Mouse (Mus musculus) liver, embryonic 15.5 days (tissue): ENCODE measurements at regions not wholly inside any gene's neighbourhood (a gene's known extent, or its start where the extent isn't known, plus 50 kb on each side); places are given as distances from the start of the nearest gene placed in this dataset.

Experiments used
- ATAC-seq: fragments of 200-750 bp; cut with Nextera tagmentation; 2 replicates; pipeline ENCODE4 v1.8.0; 2017; ENCODE audit warnings: moderate number of reproducible peaks, mild to moderate bottlenecking, moderate library complexity; ENCODE audit not compliant: insufficient read depth
- H3K27ac ChIP-seq: fragments of 300-500 bp; sonication (generic); replicated peaks from 2 replicates; pipeline ENCODE4 v1.5.1; 2015; ENCODE audit warnings: mild to moderate bottlenecking, inconsistent platforms
- H3K27me3 ChIP-seq: fragments of 300-500 bp; sonication (generic); 2 replicates; pipeline ENCODE4 v1.6.1; 2015; ENCODE audit warnings: mild to moderate bottlenecking, inconsistent platforms
- H3K36me3 ChIP-seq: fragments of 300-500 bp; sonication (generic); replicated peaks from 2 replicates; pipeline ENCODE4 v1.6.1; 2015; ENCODE audit warnings: moderate library complexity, mild to moderate bottlenecking, inconsistent platforms
- H3K4me1 ChIP-seq: fragments of 300-500 bp; sonication (generic); replicated peaks from 2 replicates; pipeline ENCODE4 v1.6.1; 2015; ENCODE audit warnings: inconsistent platforms
- H3K4me2 ChIP-seq: fragments of 300-500 bp; sonication (generic); 2 replicates; pipeline ENCODE4 v1.6.1; 2015; ENCODE audit warnings: moderate library complexity, mild to moderate bottlenecking, inconsistent platforms
- H3K4me3 ChIP-seq: fragments of 300-500 bp; sonication (generic); replicated peaks from 2 replicates; pipeline ENCODE4 v1.5.1; 2015; ENCODE audit warnings: mild to moderate bottlenecking, inconsistent platforms
- H3K9ac ChIP-seq: fragments of 300-500 bp; sonication (generic); 2 replicates; pipeline ENCODE4 v1.6.1; 2015; ENCODE audit warnings: moderate library complexity, mild to moderate bottlenecking, inconsistent platforms
- H3K9me3 ChIP-seq: fragments of 300-500 bp; sonication (generic); replicated peaks from 2 replicates; pipeline ENCODE4 v1.6.1; 2016; ENCODE audit warnings: inconsistent platforms
- WGBS: fragments of 180-500 bp; shearing (Covaris S2); methylation state at CpG from one replicate; pipeline ENCODE4 v1.1.7; 2015; ENCODE audit warnings: mixed read lengths; ENCODE audit not compliant: insufficient replicate concordance; 5-methylcytosine and 5-hydroxymethylcytosine counted together

- Histone ChIP-seq H3K9ac (no peak overlapping the region), H3K4me2 (no peak overlapping the region), H3K9me3 (no peaks in the 10 kb centered on the region), H3K36me3 (no peaks in the 10 kb centered on the region), H3K27ac (no peak overlapping the region), H3K4me1 (0 out of 2 replicates have a peak, but pooled peaks cover 5% of the 10 kb centered on the region), H3K4me3 (no peak overlapping the region), H3K27me3 (peaks cover 99% of the 10 kb centered on the region)
- 58% methylated on average over 4 of the region's 4 CpGs for WGBS
- ATAC-seq = no peak
These were observed 50.1 kb upstream of the Polg start for GRCm38 (mm10) chr7:79516287-79516686.
